Mouse (Mus musculus): ENCODE data around the gene Rere.

Gene Rere

GRCm38 (mm10) chr4:150420576-150421263 lies 139.3 kb downstream of the Rere start:
- DNase-seq (ENCODE audit: low read depth in 2 of 2, low spot score in 2 of 2) = no peak

GRCm38 (mm10) chr4:150426098-150426879 lies 144.8 kb downstream of the Rere start:
- no peak for DNase-seq (ENCODE audit: low read depth in 2 of 2, low spot score in 2 of 2)

- no peak for DNase-seq (ENCODE audit: low read depth in 2 of 2, low spot score in 2 of 2)
Measured at GRCm38 (mm10) chr4:150426880-150427476, 145.5 kb downstream of the Rere start.

GRCm38 (mm10) chr4:150428762-150429161 lies 147.3 kb downstream of the Rere start:
- no peak for DNase-seq (ENCODE audit: low read depth in 2 of 2, low spot score in 2 of 2)

- no peak for DNase-seq (ENCODE audit: low read depth in 2 of 2, low spot score in 2 of 2)
Measured at GRCm38 (mm10) chr4:150433827-150434574, 152.6 kb downstream of the Rere start.

GRCm38 (mm10) chr4:150435590-150435989 lies 154.1 kb downstream of the Rere start:
- no peak for DNase-seq (ENCODE audit: low read depth in 2 of 2, low spot score in 2 of 2)

- DNase-seq (ENCODE audit: low read depth in 2 of 2, low spot score in 2 of 2) = no peak
Measured at GRCm38 (mm10) chr4:150438621-150439020, 157.2 kb downstream of the Rere start.

GRCm38 (mm10) chr4:150441931-150442330 lies 160.5 kb downstream of the Rere start:
- DNase-seq (ENCODE audit: low read depth in 2 of 2, low spot score in 2 of 2) = no peak

DNA sequence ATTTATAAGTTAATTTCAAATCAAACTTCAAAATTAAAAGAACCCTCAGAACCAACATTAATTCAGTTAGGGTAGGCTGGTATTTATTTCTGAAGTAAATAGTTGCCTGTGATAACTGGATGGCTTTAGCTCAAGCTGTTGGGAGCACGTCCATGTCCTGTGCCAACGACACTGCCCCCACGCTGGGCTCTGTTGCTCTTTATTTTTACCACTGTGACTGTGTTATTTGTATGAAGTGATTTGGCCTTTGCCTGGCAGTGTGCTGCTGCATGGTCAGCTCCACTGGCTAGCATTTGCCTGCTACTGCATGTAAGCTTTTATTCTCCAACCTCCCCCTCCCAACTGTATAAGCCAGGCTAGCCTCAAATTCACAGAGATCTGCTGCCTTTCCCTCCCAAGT lies 162.6 kb downstream of the Rere start:
- DNase-seq (ENCODE audit: low read depth in 2 of 2, low spot score in 2 of 2) = no peak

- no peak for DNase-seq (ENCODE audit: low read depth in 2 of 2, low spot score in 2 of 2)
Measured at GRCm38 (mm10) chr4:150446617-150447016, 165.2 kb downstream of the Rere start.

GRCm38 (mm10) chr4:150447517-150447916 lies 166.1 kb downstream of the Rere start:
- DNase-seq (ENCODE audit: low read depth in 2 of 2, low spot score in 2 of 2) = no peak

DNA sequence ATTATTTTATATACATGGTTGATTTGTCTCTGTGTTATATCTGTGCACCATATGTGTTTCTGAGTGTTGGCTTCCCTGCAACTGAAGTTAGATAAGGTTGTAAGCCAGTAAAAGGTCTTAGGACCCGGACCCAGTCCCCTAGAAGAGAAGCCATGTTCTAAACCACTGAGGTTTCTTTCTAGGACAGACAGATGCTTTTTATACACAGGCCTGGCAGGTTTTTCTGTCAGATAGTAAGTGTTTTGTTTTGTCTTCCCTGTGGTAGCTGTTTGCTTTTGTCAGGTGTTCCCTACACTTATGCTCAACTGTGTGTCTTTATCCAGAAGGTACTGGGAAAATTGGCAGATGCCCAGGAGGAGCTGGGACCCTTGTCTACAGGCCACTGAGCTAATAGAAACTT lies 167.0 kb downstream of the Rere start:
- DNase-seq (ENCODE audit: low read depth in 2 of 2, low spot score in 2 of 2) = no peak

- no peak for DNase-seq (ENCODE audit: low read depth in 2 of 2, low spot score in 2 of 2)
Measured at GRCm38 (mm10) chr4:150450081-150450691, 168.7 kb downstream of the Rere start.

DNA sequence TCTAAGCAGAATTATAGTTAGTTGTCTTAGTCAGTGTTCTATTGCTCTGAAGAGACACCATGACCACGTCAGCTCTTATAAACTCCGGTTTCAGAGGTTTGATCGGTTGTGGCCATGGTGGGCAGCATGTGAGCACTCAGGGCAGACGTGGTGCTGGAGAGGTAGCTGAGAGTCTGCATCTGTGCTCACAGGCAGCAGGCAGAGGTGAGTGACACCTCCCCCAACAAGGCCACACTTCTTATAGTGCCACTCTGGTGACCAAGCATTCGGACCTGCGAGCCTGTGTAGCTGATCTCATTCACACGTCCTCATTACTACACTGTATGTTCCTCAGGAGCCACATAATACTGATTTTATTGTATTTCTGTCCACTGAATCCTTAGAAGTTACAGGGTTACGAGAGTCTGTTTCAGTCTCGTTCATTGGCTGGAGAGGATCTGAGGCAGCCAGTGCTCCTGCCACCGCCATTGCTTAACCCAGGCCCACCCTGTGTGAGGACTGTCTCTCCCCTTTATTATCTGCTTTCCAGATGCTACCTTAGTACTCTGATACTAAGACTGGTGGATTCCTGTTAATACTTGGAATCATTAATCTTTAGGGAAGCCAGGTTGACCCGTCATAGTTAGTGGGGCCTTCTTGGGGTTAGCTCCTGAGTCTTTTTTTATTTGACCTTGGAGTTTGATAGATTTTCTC lies 170.9 kb downstream of the Rere start:
- no peak for DNase-seq (ENCODE audit: low read depth in 2 of 2, low spot score in 2 of 2)

DNA sequence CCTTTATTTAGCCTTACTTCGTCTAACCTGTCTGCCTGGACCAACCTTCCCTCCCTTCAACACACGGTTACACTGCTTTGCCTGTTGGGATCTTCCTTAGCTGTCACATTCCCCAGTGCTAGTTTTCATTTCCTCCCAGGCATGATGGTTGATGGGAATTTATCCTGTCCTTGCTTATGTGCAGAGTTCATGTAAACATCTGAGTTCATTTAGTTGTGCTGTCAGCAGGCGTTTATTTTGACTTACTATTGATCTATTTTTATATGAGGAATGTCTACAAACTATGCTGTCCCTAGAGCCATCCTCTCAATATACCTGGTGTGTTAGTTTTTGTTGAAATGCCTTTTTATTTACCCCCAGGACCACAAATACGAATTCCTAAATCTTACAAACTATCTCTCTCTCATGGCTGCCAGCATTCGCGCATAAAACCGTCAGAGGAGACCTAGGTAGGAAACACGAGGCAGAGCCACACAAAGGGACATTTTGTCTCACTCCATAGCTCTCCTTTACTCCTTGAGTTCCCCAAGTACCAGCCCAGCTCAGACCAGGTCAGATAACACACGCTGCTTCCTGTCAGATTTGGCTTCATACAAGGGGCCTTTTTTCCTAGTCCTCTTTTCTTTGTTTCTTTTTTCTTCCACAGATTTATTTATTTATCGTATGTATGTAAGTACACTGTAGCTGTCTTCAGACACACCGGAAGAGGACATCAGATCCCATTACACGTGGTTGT lies 173.3 kb downstream of the Rere start:
- no peak for DNase-seq (ENCODE audit: low read depth in 2 of 2, low spot score in 2 of 2)

DNA sequence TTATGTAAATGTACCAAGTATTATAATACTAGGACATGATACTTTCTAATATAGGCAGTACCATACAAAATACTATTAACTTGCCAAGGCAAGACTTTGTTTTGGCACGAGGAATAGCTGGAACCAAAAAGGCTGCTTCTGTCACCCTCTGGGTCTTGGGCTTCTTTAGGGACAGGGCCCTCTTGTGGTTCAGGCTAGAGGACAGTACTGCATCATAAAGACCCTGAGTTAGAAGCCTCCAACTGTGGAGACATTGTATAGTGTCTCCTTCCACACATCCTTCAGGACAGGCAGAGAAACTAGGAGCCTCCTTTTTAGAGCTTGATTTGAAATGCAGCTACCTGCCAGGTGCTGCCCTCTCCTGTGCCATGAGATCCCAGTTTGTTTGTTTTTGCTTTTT lies 174.3 kb downstream of the Rere start:
- DNase-seq (ENCODE audit: low read depth in 2 of 2, low spot score in 2 of 2) = no peak

DNA sequence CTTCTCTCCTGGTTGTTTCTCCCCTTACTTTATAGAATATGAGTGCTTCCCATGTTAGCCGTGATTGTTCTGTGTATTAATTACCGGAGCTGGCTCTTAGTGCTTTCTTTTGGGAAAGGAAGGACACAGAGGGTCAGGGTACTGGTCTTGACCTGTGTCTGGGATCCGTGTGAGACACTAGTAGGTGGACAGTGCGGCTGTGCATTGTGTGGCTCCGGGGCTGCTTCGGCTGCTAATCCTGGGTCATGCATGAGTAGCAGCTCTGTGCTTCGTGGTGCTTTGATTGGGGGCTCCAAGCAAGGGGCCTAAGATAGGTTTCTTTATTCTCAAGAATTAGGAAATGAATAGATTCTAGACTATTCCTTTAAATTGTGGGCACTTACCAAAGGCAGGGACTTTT lies 175.0 kb downstream of the Rere start:
- DNase-seq (ENCODE audit: low read depth in 2 of 2, low spot score in 2 of 2) = no peak

DNA sequence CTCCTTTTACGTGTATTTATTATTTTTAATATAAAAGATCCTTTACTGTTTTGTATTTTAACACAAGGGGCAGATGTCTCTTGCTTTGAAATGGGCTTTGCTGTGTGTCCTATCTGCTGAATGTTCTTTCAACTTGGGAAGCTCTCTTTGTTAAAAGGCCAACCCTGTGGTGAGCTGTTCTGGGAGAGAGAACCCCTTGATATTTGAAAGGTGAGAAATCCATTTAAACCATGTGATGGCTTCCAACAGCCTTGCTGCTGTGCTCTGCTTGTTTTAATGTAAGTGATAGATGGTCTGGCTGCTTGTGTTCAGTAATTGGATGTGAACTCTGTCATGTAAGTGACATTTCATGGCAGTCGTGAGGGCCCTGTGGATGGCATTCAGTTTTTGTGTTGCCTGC lies 175.4 kb downstream of the Rere start:
- DNase-seq (ENCODE audit: low read depth in 2 of 2, low spot score in 2 of 2) = no peak

DNA sequence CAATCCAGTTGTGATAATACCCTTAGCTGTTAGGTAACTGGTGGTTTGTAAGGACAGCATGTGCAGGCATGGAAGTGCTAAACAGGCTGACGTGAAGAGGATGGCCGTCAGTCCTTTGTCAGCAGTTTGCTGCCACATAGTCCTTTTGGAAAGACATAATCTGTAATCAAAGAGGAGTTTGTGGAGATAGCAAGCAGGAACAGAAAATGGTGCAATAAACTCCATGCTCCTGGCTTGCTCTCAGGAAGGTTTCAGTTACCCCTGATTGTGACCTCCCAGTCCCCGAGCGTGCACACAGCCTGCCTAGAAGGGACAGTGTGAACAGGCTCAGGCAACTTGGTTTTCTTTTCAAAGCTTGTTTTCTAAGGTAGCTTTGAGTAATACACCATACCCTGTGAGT lies 175.9 kb downstream of the Rere start:
- DNase-seq (ENCODE audit: low read depth in 2 of 2, low spot score in 2 of 2) = no peak

- no peak for DNase-seq (ENCODE audit: low read depth in 2 of 2, low spot score in 2 of 2)
Measured at GRCm38 (mm10) chr4:150457771-150458170, 176.3 kb downstream of the Rere start.

Data from CD8-positive naive resting alpha-beta T cell, adult 2 months (primary cell).